Mouse (Mus musculus) cortical plate, adult 2 months (tissue): ENCODE results near the gene Nim1k. TPM values are rescaled to one million over a fixed set of nuclear protein-coding genes. Genes with fewer than 3 reads are reported as not detected.
"Not testable (repeated sequence)": the region's sequence is repeated elsewhere in the genome, so short reads cannot be mapped to it uniquely, and the experiment has no call there.

Source experiments
- H3K27ac ChIP-seq: fragments of 200-500 bp; 2 replicates; pipeline ENCODE4 v1.5.1; 2012; ENCODE audit warnings: low read length, control low read depth, inconsistent platforms; ENCODE audit not compliant: insufficient read depth
- H3K4me1 ChIP-seq: fragments of 200-500 bp; 2 replicates; pipeline ENCODE4 v1.6.1; 2011; ENCODE audit warnings: low read length; ENCODE audit not compliant: control insufficient read depth, insufficient read depth
- H3K4me3 ChIP-seq: fragments of 200-500 bp; 2 replicates; pipeline ENCODE4 v1.5.1; 2011; ENCODE audit warnings: mild to moderate bottlenecking, low read length, control low read depth; ENCODE audit not compliant: insufficient read depth
- CTCF ChIP-seq: fragments of 200-500 bp; IDR thresholded peaks from 2 replicates; pipeline ENCODE4 v1.5.1; 2011; ENCODE audit warnings: mild to moderate bottlenecking, control low read depth, low read length; ENCODE audit not compliant: insufficient read depth; ENCODE audit errors: extremely low read depth
- POLR2A ChIP-seq: fragments of 200-500 bp; IDR thresholded peaks from 2 replicates; pipeline ENCODE4 v1.6.1; 2011; ENCODE audit warnings: mild to moderate bottlenecking, low read length, control low read depth; ENCODE audit not compliant: insufficient read depth; ENCODE audit errors: extremely low read depth
- polyA plus RNA-seq: library from polyadenylated mRNA; depleted of rRNA; stranded (reverse); fragments of >200 nt; gene quantifications from 2 replicates; pipeline ENCODE4 v1.2.3, GENCODE M21; 2012; rRNA removed

The Nim1k gene
- polyA plus RNA-seq, 1 experiment, result 7.4 TPM

DNA sequence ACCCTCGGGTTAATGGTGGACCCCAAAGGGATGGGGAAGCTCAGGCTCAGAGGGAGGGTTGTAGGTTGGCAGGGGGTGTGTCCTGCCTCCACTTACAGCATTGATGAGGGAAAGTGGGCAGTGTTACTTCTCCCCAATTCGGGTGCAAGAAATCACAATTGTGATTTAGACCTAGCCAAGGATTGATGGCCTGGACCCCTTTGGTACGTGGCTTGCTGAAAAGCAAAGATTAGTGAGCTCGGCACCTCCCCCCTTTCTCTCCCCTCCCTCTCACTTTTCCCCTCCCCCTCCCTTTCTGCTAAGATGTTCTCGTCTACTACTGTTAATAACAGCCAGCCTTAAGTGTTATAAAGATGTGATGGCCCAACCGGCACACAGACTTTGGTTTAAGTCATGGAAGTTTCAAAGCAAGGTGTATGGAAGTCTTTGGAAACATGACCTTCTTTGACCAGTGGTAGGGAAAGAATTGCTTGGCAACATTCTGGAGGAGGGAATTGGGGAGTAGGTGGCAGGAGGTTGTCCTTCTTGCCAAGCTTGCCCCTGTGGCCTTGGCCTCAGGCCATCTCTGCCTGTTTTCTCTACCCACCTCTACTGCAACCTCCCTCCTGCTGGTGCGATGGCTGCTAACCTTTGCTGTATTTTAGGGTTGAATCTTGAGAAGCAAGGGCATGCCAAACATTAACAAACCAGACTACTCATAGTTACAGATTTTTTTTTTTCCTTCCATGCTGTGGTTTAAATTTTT lies 64.6 kb downstream of the Nim1k start:
- H3K4me1 ChIP-seq, result peaks cover 8% of the 10 kb centered on the region
- peak overlapping the region; percentile 90 for H3K27ac ChIP-seq
- TF ChIP-seq POLR2A (no peak), CTCF (no peak)
- peak overlapping the region; percentile 88 for H3K4me3 ChIP-seq

- Histone ChIP-seq H3K4me3 (peak within 1 kb of the TSS; percentile 88), H3K27ac (peak within 1 kb of the TSS; percentile 90), H3K4me1 (peaks cover 8% of the 10 kb centered on the region)
- TF ChIP-seq POLR2A (peak; percentile 96), CTCF (no peak)
Measured at GRCm38 (mm10) chr13:119690039-119690728, 65.5 kb downstream of the Nim1k start, which contains the start of gene Hmgcs1. Hmgcs1 (plus strand) TSS chr13:119690379.

DNA sequence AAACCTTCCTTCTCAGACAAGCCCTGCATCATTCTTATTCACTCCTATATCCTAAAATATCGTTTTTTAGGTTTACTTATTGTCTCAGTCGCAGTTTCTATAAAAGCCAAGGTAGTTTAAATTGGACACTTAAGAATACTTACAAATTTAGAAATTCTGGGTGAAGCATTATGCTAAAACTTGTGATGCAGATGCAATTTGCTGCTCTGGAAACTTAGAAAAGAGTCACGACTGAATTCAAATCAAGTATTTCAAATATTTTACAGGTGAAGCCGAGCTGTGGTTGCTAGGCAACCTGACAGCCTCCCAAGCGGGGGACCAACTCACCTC lies 66.0 kb downstream of the Nim1k start:
- peaks cover 6% of the 10 kb centered on the region for H3K4me1 ChIP-seq
- peak overlapping the region; percentile 88 for H3K4me3 ChIP-seq
- no peak for TF ChIP-seq CTCF
- TF ChIP-seq POLR2A, result peak; percentile 49; the same call in 1 of the 2 replicates
- H3K27ac ChIP-seq, result no peak overlapping the region

- Histone ChIP-seq H3K27ac (no peak overlapping the region), H3K4me3 (no peak overlapping the region), H3K4me1 (peaks cover 2% of the 10 kb centered on the region; the same call in 1 of the 2 replicates)
- TF ChIP-seq CTCF (no peak), POLR2A (no peak)
Measured at GRCm38 (mm10) chr13:119684416-119685177, 71.1 kb downstream of the Nim1k start.

- H3K4me3 ChIP-seq, result no peak overlapping the region
- no peak for TF ChIP-seq POLR2A
- no peak for TF ChIP-seq CTCF
- H3K4me1 ChIP-seq, result no peaks in the 10 kb centered on the region
- no peak overlapping the region for H3K27ac ChIP-seq
Measured at GRCm38 (mm10) chr13:119681161-119681560, 74.5 kb downstream of the Nim1k start.

GRCm38 (mm10) chr13:119679721-119680120 lies 76.0 kb downstream of the Nim1k start:
- Histone ChIP-seq H3K27ac (no peak overlapping the region), H3K4me3 (no peak overlapping the region), H3K4me1 (no peaks in the 10 kb centered on the region)
- TF ChIP-seq CTCF, result no peak
- TF ChIP-seq POLR2A, result no peak

GRCm38 (mm10) chr13:119678794-119679193 lies 76.9 kb downstream of the Nim1k start:
- Histone ChIP-seq H3K27ac (no peak overlapping the region), H3K4me3 (no peak overlapping the region), H3K4me1 (no peaks in the 10 kb centered on the region)
- TF ChIP-seq POLR2A (no peak), CTCF (no peak)

- not testable (repeated sequence) for H3K27ac ChIP-seq, H3K4me3 ChIP-seq, H3K4me1 ChIP-seq
Measured at GRCm38 (mm10) chr13:119661420-119661819, 94.3 kb downstream of the Nim1k start.

Other genes starting within 250 kb of the Nim1k start
- gene Ccl28, start 132.1 kb downstream of the Nim1k start, polyA plus RNA-seq, result 0.17 and 0.26 TPM in 2 replicates
- 186 and 222 TPM in 2 replicates for gene Hmgcs1, start 65.5 kb downstream of the Nim1k start, polyA plus RNA-seq
- 25.4 and 26.0 TPM in 2 replicates for gene Zfp131, start 35.0 kb upstream of the Nim1k start, polyA plus RNA-seq
- gene AF067063, start 74.3 kb upstream of the Nim1k start, polyA plus RNA-seq, result not detected in 2 replicates
- not detected in 2 replicates for gene D13Ertd608e, start 80.1 kb upstream of the Nim1k start, polyA plus RNA-seq
- not detected in 2 replicates for gene Tcstv1, start 138.9 kb upstream of the Nim1k start, polyA plus RNA-seq
- gene Gm21761, start 173.4 kb upstream of the Nim1k start, polyA plus RNA-seq, result not detected in 2 replicates
- gene B020031M17Rik, start 194.9 kb upstream of the Nim1k start, polyA plus RNA-seq, result not detected in 2 replicates